Mouse (Mus musculus) brain, embryonic 14.5 days (tissue): ENCODE data around the gene Uhrf1.

ENCODE experiments used
- CTCF ChIP-seq: fragments of 200-500 bp; IDR thresholded peaks from 2 replicates; pipeline ENCODE4 v1.5.1; 2012; ENCODE audit warnings: inconsistent platforms, mild to moderate bottlenecking, moderate library complexity, borderline replicate concordance; ENCODE audit not compliant: insufficient read depth, insufficient read length; ENCODE audit errors: extremely low read depth
- POLR2A ChIP-seq: fragments of 200-500 bp; IDR thresholded peaks from 2 replicates; pipeline ENCODE4 v1.6.1; 2012; ENCODE audit warnings: mild to moderate bottlenecking, inconsistent platforms, borderline replicate concordance; ENCODE audit not compliant: poor library complexity, insufficient read depth, insufficient read length, severe bottlenecking; ENCODE audit errors: extremely low read depth

GRCm38 (mm10) chr17:56324419-56324818, 21.3 kb downstream of the Uhrf1 start:
- TF ChIP-seq CTCF (no peak), POLR2A (no peak)
